Mouse (Mus musculus) bone marrow, adult 2 months (tissue): ENCODE results near the gene Cmtm8.

Source experiments
- CTCF ChIP-seq: fragments of 200-500 bp; IDR thresholded peaks from 2 replicates; pipeline ENCODE4 v1.5.1; 2011; ENCODE audit warnings: low read length, control low read depth; ENCODE audit not compliant: control insufficient read depth, insufficient read depth
- POLR2A ChIP-seq: fragments of 200-500 bp; IDR thresholded peaks from 2 replicates; pipeline ENCODE4 v1.6.1; 2011; ENCODE audit warnings: low read depth, mild to moderate bottlenecking, control low read depth, low read length, borderline replicate concordance; ENCODE audit not compliant: control insufficient read depth

DNA sequence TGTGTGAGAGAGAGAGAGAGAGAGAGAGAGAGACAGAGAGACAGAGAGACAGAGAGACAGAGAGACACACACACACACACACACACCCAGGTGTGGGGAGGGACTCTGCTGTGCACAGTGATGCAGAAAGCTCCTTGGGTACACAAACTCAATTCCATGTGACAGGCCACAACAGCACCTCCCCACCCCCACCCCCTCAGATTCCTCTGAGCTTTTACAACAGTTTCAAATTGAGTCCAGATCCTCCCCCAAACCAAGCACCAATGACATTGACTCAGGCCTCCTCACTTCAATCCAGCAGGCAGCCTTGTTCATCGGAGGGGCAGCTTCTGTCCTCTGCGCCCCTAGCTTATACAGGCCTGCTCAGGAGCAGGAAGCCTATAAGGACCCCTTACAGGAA is 76.4 kb downstream of the Cmtm8 start:
- TF ChIP-seq POLR2A: no peak
- no peak for TF ChIP-seq CTCF
